In genomic region chr14:50807487-50808072, GRCm38 (mm10) we compare ENCODE assay signal across 8 mouse cellular contexts. TPM values are rescaled to one million over a fixed set of nuclear protein-coding genes. Genes with fewer than 3 reads are reported as not detected.
A peak's percentile ranks its signal among the peaks of the same experiment; 100 is the strongest.
DNase-seq lines count a peak whose midpoint lies in the region; ATAC-seq lines count a peak whose summit lies in the region.

Gene Ccnb1ip1, minus strand, starts transcription at chr14:50807732.
Gene Parp2, plus strand, starts transcription at chr14:50807841.

- peak within 1 kb of the TSS; percentile 88 for H3K27ac ChIP-seq in hindbrain, embryonic 12.5 days

- DNase-seq in NIH3T3 (ENCODE audit: low read depth): peak; percentile 96
- DNase-seq in cerebellum, postnatal 10 days: peak; percentile 95 to 98
- DNase-seq in frontal cortex, postnatal 10 days (ENCODE audit: low spot score in 2 of 2): peak; percentile 93 to 97
- DNase-seq in layer of hippocampus, postnatal 14 days (ENCODE audit: low spot score in 2 of 2): peak; percentile 99 to 100
- peak; percentile 98 for DNase-seq in lung, postnatal 14 days
- DNase-seq in retina, adult 2 months (ENCODE audit: low read depth, low spot score): peak; percentile 99
- DNase-seq in thymus, postnatal 36 days: peak; percentile 95 to 97

- no peaks in the 10 kb centered on the region for H3K9me3 ChIP-seq in hindbrain, embryonic 12.5 days (replicated peaks)

- H3K4me3 ChIP-seq in hindbrain, embryonic 12.5 days: peak within 1 kb of the TSS; percentile 49

- peaks cover 20% of the 10 kb centered on the region for H3K36me3 ChIP-seq in hindbrain, embryonic 12.5 days

- H3K27me3 ChIP-seq in hindbrain, embryonic 12.5 days: no peaks in the 10 kb centered on the region

- peaks cover 3% of the 10 kb centered on the region for H3K4me1 ChIP-seq in hindbrain, embryonic 12.5 days

- WGBS in hindbrain, embryonic 12.5 days: under 1% methylated on average over 42 of the region's 42 CpGs

- peak; percentile 98 for ATAC-seq in hindbrain, embryonic 12.5 days (ENCODE audit: low FRiP score)

- peak within 1 kb of the TSS; percentile 58 for H3K4me2 ChIP-seq in hindbrain, embryonic 12.5 days (replicated peaks)

- H3K9ac ChIP-seq in hindbrain, embryonic 12.5 days: peak within 1 kb of the TSS; percentile 73

RNA-seq across cellular contexts. Expression of gene Ccnb1ip1, which starts in this region (rescaled TPM):
- polyA plus RNA-seq in hindbrain, embryonic 12.5 days (2016; fragmentation: Nextera tagmentation; extraction: Ambion mirVana): 0.46 TPM in 1 of 2 replicates, not detected in the other
- 1 to 10 TPM in 1 of 2 experiments, under 1 TPM in 1; 0.28 to 1.9 TPM for total RNA-seq in layer of hippocampus, postnatal 14 days (2021)

RNA-seq across cellular contexts. Expression of gene Parp2, which starts in this region (rescaled TPM):
- 50.8 and 50.9 TPM in 2 replicates for polyA plus RNA-seq in hindbrain, embryonic 12.5 days (2016; fragmentation: Nextera tagmentation; extraction: Ambion mirVana)
- total RNA-seq in layer of hippocampus, postnatal 14 days (2021): 10 to 100 TPM; 21.6 to 30.1 TPM

Comparison
In these comparisons a context has a peak if more than half of its experiments do, and no peak if none do; other contexts are left out.
1. Peak in every context shown above with its lines: DNase-seq, ATAC-seq, H3K4me3 ChIP-seq and H3K27ac ChIP-seq.